Mouse (Mus musculus) hindbrain, embryonic 15.5 days (tissue): ENCODE results near the gene Slc9a3r2. TPM values are rescaled to one million over a fixed set of nuclear protein-coding genes. Genes with fewer than 3 reads are reported as not detected.
"Not testable (repeated sequence)": the region's sequence is repeated elsewhere in the genome, so short reads cannot be mapped to it uniquely, and the experiment has no call there.

ENCODE experiments used
- ATAC-seq: fragments of 200-750 bp; cut with Nextera tagmentation; 2 replicates; pipeline ENCODE4 v1.8.0; 2017; ENCODE audit warnings: low read depth, moderate number of reproducible peaks, moderate TSS enrichment; ENCODE audit not compliant: low FRiP score
- H3K27ac ChIP-seq: fragments of 300-500 bp; sonication (generic); replicated peaks from 2 replicates; pipeline ENCODE4 v1.5.1; 2015; ENCODE audit warnings: mild to moderate bottlenecking, inconsistent platforms
- H3K27me3 ChIP-seq: fragments of 300-500 bp; sonication (generic); 2 replicates; pipeline ENCODE4 v1.6.1; 2015; ENCODE audit warnings: control low read depth, inconsistent platforms
- H3K36me3 ChIP-seq: fragments of 300-500 bp; sonication (generic); 2 replicates; pipeline ENCODE4 v1.6.1; 2015; ENCODE audit warnings: control low read depth, inconsistent platforms
- H3K4me1 ChIP-seq: fragments of 300-500 bp; sonication (generic); replicated peaks from 2 replicates; pipeline ENCODE4 v1.6.1; 2015; ENCODE audit warnings: control low read depth, inconsistent platforms
- H3K4me2 ChIP-seq: fragments of 300-500 bp; sonication (generic); 2 replicates; pipeline ENCODE4 v1.6.1; 2015; ENCODE audit warnings: moderate library complexity, mild to moderate bottlenecking, inconsistent platforms
- H3K4me3 ChIP-seq: fragments of 300-500 bp; sonication (generic); 2 replicates; pipeline ENCODE4 v1.5.1; 2015; ENCODE audit warnings: mild to moderate bottlenecking, inconsistent platforms
- H3K9ac ChIP-seq: fragments of 300-500 bp; sonication (generic); 2 replicates; pipeline ENCODE4 v1.6.1; 2015; ENCODE audit warnings: inconsistent platforms
- H3K9me3 ChIP-seq: fragments of 300-500 bp; sonication (generic); 2 replicates; pipeline ENCODE4 v1.6.1; 2016; ENCODE audit warnings: control low read depth, inconsistent platforms
- WGBS: fragments of 180-500 bp; shearing (Covaris S2); methylation state at CpG from one replicate; pipeline ENCODE4 v1.1.7; 2015; 5-methylcytosine and 5-hydroxymethylcytosine counted together
- polyA plus RNA-seq: library from polyadenylated mRNA; unstranded; fragments of >200 nt; fragmentation: Nextera tagmentation; extraction: Ambion mirVana; gene quantifications from 2 replicates; pipeline ENCODE4 v1.2.1, GENCODE M21; 2015

Slc9a3r2 gene
- polyA plus RNA-seq, 1 experiment from 2014 or later: 57.0 TPM

GRCm38 (mm10) chr17:24677500-24678080 lies 27.5 kb upstream of the Slc9a3r2 start:
- no peaks in the 10 kb centered on the region for H3K27me3 ChIP-seq
- H3K36me3 ChIP-seq: peaks cover 48% of the 10 kb centered on the region
- no peak overlapping the region for H3K4me2 ChIP-seq
- H3K9ac ChIP-seq: no peak overlapping the region
- no peak for ATAC-seq
- 93% methylated on average over 24 of the region's 24 CpGs for WGBS
- no peak overlapping the region for H3K27ac ChIP-seq
- H3K4me3 ChIP-seq: no peak overlapping the region
- H3K4me1 ChIP-seq: peaks cover 4% of the 10 kb centered on the region; the same call in 1 of the 2 replicates
- no peaks in the 10 kb centered on the region for H3K9me3 ChIP-seq

GRCm38 (mm10) chr17:24676877-24677276 lies 26.8 kb upstream of the Slc9a3r2 start:
- Histone ChIP-seq H3K27me3 (no peaks in the 10 kb centered on the region), H3K36me3 (peaks cover 46% of the 10 kb centered on the region), H3K4me1 (peaks cover 11% of the 10 kb centered on the region), H3K27ac (no peak overlapping the region), H3K9ac (no peak overlapping the region), H3K4me3 (no peak overlapping the region), H3K9me3 (no peaks in the 10 kb centered on the region), H3K4me2 (no peak overlapping the region)
- 93% methylated on average over 5 of the region's 5 CpGs for WGBS
- no peak for ATAC-seq

- H3K9ac ChIP-seq: no peak overlapping the region
- no peak overlapping the region for H3K4me2 ChIP-seq
- no peaks in the 10 kb centered on the region for H3K27me3 ChIP-seq
- peaks cover 18% of the 10 kb centered on the region for H3K4me1 ChIP-seq
- ATAC-seq: no peak
- H3K9me3 ChIP-seq: no peaks in the 10 kb centered on the region
- H3K27ac ChIP-seq: no peak overlapping the region
- H3K36me3 ChIP-seq: peaks cover 40% of the 10 kb centered on the region
- H3K4me3 ChIP-seq: no peak overlapping the region
- WGBS: 61% methylated on average over 2 of the region's 2 CpGs
Measured at GRCm38 (mm10) chr17:24676187-24676586, 26.1 kb upstream of the Slc9a3r2 start.

GRCm38 (mm10) chr17:24674277-24674676 lies 24.1 kb upstream of the Slc9a3r2 start:
- H3K4me1 ChIP-seq: peaks cover 28% of the 10 kb centered on the region
- H3K36me3 ChIP-seq: peaks cover 28% of the 10 kb centered on the region
- no peak for ATAC-seq
- H3K4me2 ChIP-seq: no peak overlapping the region
- H3K27ac ChIP-seq: no peak overlapping the region
- H3K9me3 ChIP-seq: no peaks in the 10 kb centered on the region
- no peak overlapping the region for H3K9ac ChIP-seq
- 87% methylated on average over 7 of the region's 7 CpGs for WGBS
- no peak overlapping the region for H3K4me3 ChIP-seq
- no peaks in the 10 kb centered on the region for H3K27me3 ChIP-seq

GRCm38 (mm10) chr17:24672141-24672540 lies 22.0 kb upstream of the Slc9a3r2 start:
- no peak overlapping the region for H3K9ac ChIP-seq
- no peak for ATAC-seq
- H3K4me3 ChIP-seq: no peak overlapping the region
- no peak overlapping the region for H3K27ac ChIP-seq
- H3K36me3 ChIP-seq: 0 out of 2 replicates have a peak, but pooled peaks cover 8% of the 10 kb centered on the region
- H3K4me1 ChIP-seq: peaks cover 36% of the 10 kb centered on the region
- H3K27me3 ChIP-seq: no peaks in the 10 kb centered on the region
- H3K4me2 ChIP-seq: peak overlapping the region; percentile 5; the same call in 1 of the 2 replicates
- H3K9me3 ChIP-seq: no peaks in the 10 kb centered on the region
- WGBS: 32% methylated on average over 5 of the region's 5 CpGs

- no peaks in the 10 kb centered on the region for H3K27me3 ChIP-seq
- no peak for ATAC-seq
- no peak overlapping the region for H3K27ac ChIP-seq
- H3K36me3 ChIP-seq: no peaks in the 10 kb centered on the region
- H3K9me3 ChIP-seq: no peaks in the 10 kb centered on the region
- WGBS: 79% methylated on average over 5 of the region's 5 CpGs
- peak overlapping the region; percentile 73 for H3K4me2 ChIP-seq
- 0 out of 2 replicates have a peak overlapping the region, but pooled peaks have one; percentile 97 for H3K9ac ChIP-seq
- H3K4me3 ChIP-seq: no peak overlapping the region
- peaks cover 36% of the 10 kb centered on the region for H3K4me1 ChIP-seq
Measured at GRCm38 (mm10) chr17:24671346-24671745, 21.2 kb upstream of the Slc9a3r2 start.

GRCm38 (mm10) chr17:24670246-24670844 lies 20.2 kb upstream of the Slc9a3r2 start:
- WGBS: 13% methylated on average over 8 of the region's 8 CpGs
- peak overlapping the region; percentile 73 for H3K4me2 ChIP-seq
- H3K4me3 ChIP-seq: peak overlapping the region; percentile 95
- H3K4me1 ChIP-seq: peaks cover 36% of the 10 kb centered on the region
- H3K27me3 ChIP-seq: no peaks in the 10 kb centered on the region
- peak overlapping the region; percentile 97 for H3K9ac ChIP-seq
- H3K9me3 ChIP-seq: no peaks in the 10 kb centered on the region
- peak overlapping the region; percentile 85 for H3K27ac ChIP-seq
- no peak for ATAC-seq
- no peaks in the 10 kb centered on the region for H3K36me3 ChIP-seq

GRCm38 (mm10) chr17:24669545-24670245 lies 19.6 kb upstream of the Slc9a3r2 start, which contains the start of gene Zfp598:
Zfp598 (plus strand) TSS chr17:24669687.
- under 1% methylated on average over 58 of the region's 80 CpGs for WGBS
- peak within 1 kb of the TSS; percentile 95 for H3K4me3 ChIP-seq
- H3K9ac ChIP-seq: peak within 1 kb of the TSS; percentile 97
- peak; percentile 97 for ATAC-seq
- H3K27me3 ChIP-seq: no peaks in the 10 kb centered on the region
- H3K27ac ChIP-seq: peak within 1 kb of the TSS; percentile 85
- H3K4me2 ChIP-seq: peak within 1 kb of the TSS; percentile 73
- peaks cover 36% of the 10 kb centered on the region for H3K4me1 ChIP-seq
- no peaks in the 10 kb centered on the region for H3K36me3 ChIP-seq
- no peaks in the 10 kb centered on the region for H3K9me3 ChIP-seq

- 8% methylated on average over 15 of the region's 15 CpGs for WGBS
- Histone ChIP-seq H3K4me2 (peak overlapping the region; percentile 73), H3K4me3 (peak overlapping the region; percentile 95), H3K9ac (peak overlapping the region; percentile 97), H3K27ac (peak overlapping the region; percentile 85), H3K4me1 (peaks cover 36% of the 10 kb centered on the region)
- ATAC-seq: peak; percentile 42
- H3K27me3 ChIP-seq, H3K9me3 ChIP-seq, H3K36me3 ChIP-seq: not testable (repeated sequence)
Measured at GRCm38 (mm10) chr17:24669214-24669544, 19.1 kb upstream of the Slc9a3r2 start.

GRCm38 (mm10) chr17:24667416-24667815 lies 17.3 kb upstream of the Slc9a3r2 start:
- Histone ChIP-seq H3K27me3 (no peaks in the 10 kb centered on the region), H3K27ac (no peak overlapping the region), H3K36me3 (no peaks in the 10 kb centered on the region), H3K4me2 (no peak overlapping the region), H3K9me3 (no peaks in the 10 kb centered on the region), H3K9ac (no peak overlapping the region), H3K4me3 (no peak overlapping the region), H3K4me1 (peaks cover 30% of the 10 kb centered on the region)
- no peak for ATAC-seq
- 26% methylated on average over 6 of the region's 6 CpGs for WGBS

- WGBS: 71% methylated on average over 7 of the region's 7 CpGs
- H3K9ac ChIP-seq, H3K36me3 ChIP-seq, H3K27ac ChIP-seq, H3K4me3 ChIP-seq, H3K27me3 ChIP-seq, H3K4me2 ChIP-seq, ATAC-seq, H3K9me3 ChIP-seq: not testable (repeated sequence)
- peaks cover 26% of the 10 kb centered on the region for H3K4me1 ChIP-seq
Measured at GRCm38 (mm10) chr17:24667011-24667410, 16.9 kb upstream of the Slc9a3r2 start.

GRCm38 (mm10) chr17:24658017-24658758 lies 8.1 kb upstream of the Slc9a3r2 start, which contains the start of gene Npw:
Npw (minus strand) TSS chr17:24658457.
- H3K4me1 ChIP-seq: peaks cover 15% of the 10 kb centered on the region
- peak within 1 kb of the TSS; percentile 31 for H3K4me3 ChIP-seq
- no peaks in the 10 kb centered on the region for H3K9me3 ChIP-seq
- no peaks in the 10 kb centered on the region for H3K36me3 ChIP-seq
- 2% methylated on average over 45 of the region's 47 CpGs for WGBS
- no peak for ATAC-seq
- H3K4me2 ChIP-seq: peak within 1 kb of the TSS; percentile 64
- H3K27ac ChIP-seq: no peak within 1 kb of the TSS
- H3K27me3 ChIP-seq: peaks cover 40% of the 10 kb centered on the region
- H3K9ac ChIP-seq: peak within 1 kb of the TSS; percentile 31; the same call in 1 of the 2 replicates
